Mouse (Mus musculus): ENCODE results near the gene Ncapd2. TPM values are rescaled to one million over a fixed set of nuclear protein-coding genes. Genes with fewer than 3 reads are reported as not detected.
A peak's percentile ranks its signal among the peaks of the same experiment; 100 is the strongest.

Ncapd2 gene
- polyA plus RNA-seq, 1 experiment from 2014 or later: 151 TPM

- peaks cover 34% of the 10 kb centered on the region for H3K4me1 ChIP-seq (ENCODE audit: insufficient read depth, low read length)
- ATAC-seq (ENCODE audit: low FRiP score, low TSS enrichment): no peak
- WGBS: 65% methylated on average over 5 of the region's 5 CpGs
Observed at GRCm38 (mm10) chr6:125153018-125153389, 38.5 kb downstream of the Ncapd2 start.

DNA sequence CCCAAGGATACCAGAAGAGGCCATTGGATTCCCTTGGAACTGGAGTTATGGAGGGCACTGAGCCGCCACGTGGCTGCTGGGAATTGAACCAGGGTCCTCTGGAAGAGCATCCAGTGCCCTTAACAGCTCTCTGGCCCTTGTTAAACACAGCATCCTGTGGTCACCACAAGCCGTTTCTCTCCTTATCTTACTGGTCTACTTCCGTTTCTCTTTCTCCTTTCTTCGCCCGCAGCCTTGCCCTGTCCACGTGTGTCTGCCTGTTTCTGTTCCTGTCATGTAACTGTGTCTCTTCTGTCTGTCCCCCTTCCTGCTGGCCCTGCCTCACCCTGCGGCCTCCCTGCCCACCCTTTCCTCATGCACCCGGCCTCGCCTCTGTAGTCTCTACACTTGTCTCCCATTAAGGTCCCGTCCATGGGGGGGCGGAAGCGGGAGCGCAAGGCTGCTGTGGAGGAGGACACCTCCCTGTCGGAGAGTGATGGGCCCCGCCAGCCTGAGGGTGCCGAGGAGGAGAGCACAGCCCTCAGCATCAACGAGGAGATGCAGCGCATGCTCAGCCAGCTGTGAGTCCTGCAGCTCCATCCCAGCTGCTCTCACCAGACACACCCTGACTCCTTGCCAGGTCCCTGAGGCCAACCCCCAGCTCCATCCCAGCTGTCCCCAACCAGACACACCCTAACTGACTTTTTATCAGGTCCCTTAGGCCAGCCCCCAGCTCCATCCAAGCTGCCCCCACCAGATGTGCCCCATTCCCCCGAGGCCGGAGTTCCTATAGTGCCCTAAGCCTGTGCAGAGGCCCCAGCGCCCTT lies 39.1 kb downstream of the Ncapd2 start:
- 64% methylated on average over 22 of the region's 22 CpGs for WGBS

More at GRCm38 (mm10) chr6:125153018-125153389, 38.5 kb downstream of the Ncapd2 start:
- Histone ChIP-seq H3K4me2 (replicated peaks; ENCODE audit: low read depth, low read length) (no peak overlapping the region), H3K36me3 (ENCODE audit: insufficient read depth, low read length) (peaks cover 12% of the 10 kb centered on the region; the same call in 1 of the 2 replicates), H3K4me3 (ENCODE audit: low read length) (no peak overlapping the region), H3K9me3 (ENCODE audit: low read length) (no peaks in the 10 kb centered on the region), H3K27me3 (ENCODE audit: insufficient read depth, low read length) (no peaks in the 10 kb centered on the region), H3K9ac (replicated peaks; ENCODE audit: low read length) (0 out of 2 replicates have a peak overlapping the region, but pooled peaks have one; percentile 16), H3K27ac (ENCODE audit: low read length) (no peak overlapping the region)

DNA sequence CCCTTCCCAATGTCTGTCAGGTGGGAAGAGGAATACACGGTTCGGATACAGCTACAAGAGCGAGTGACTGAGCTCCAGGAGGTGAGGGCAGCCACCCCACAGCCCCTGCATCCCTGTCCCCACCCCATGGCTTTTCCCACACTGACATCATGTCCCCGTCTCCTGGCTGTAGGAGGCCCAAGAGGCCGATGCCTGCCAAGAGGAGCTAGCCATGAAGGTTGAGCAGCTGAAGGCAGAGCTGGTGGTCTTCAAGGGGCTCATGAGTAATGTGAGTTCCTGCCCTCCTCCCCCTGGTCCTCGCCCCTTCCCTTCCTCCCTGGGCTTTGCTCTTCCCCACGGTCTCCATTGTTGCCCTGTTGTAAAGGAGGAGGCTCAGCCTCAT lies 41.9 kb downstream of the Ncapd2 start:
- Histone ChIP-seq H3K4me3 (ENCODE audit: low read length) (no peak overlapping the region), H3K36me3 (ENCODE audit: insufficient read depth, low read length) (peaks cover 12% of the 10 kb centered on the region; the same call in 1 of the 2 replicates), H3K4me2 (replicated peaks; ENCODE audit: low read depth, low read length) (no peak overlapping the region), H3K9me3 (ENCODE audit: low read length) (no peaks in the 10 kb centered on the region), H3K27me3 (ENCODE audit: insufficient read depth, low read length) (no peaks in the 10 kb centered on the region), H3K27ac (ENCODE audit: low read length) (peak overlapping the region; percentile 76; the same call in 1 of the 2 replicates), H3K4me1 (ENCODE audit: insufficient read depth, low read length) (peaks cover 57% of the 10 kb centered on the region), H3K9ac (replicated peaks; ENCODE audit: low read length) (no peak overlapping the region; the same call in 1 of the 2 replicates)
- ATAC-seq (ENCODE audit: low FRiP score, low TSS enrichment): no peak
- WGBS: 63% methylated on average over 7 of the region's 7 CpGs

More for the DNA sequence above, 39.1 kb downstream of the Ncapd2 start:
- Histone ChIP-seq H3K9ac (replicated peaks; ENCODE audit: low read length) (0 out of 2 replicates have a peak overlapping the region, but pooled peaks have one; percentile 16), H3K4me2 (replicated peaks; ENCODE audit: low read depth, low read length) (no peak overlapping the region), H3K27ac (ENCODE audit: low read length) (no peak overlapping the region), H3K27me3 (ENCODE audit: insufficient read depth, low read length) (no peaks in the 10 kb centered on the region), H3K4me3 (ENCODE audit: low read length) (no peak overlapping the region), H3K9me3 (ENCODE audit: low read length) (no peaks in the 10 kb centered on the region), H3K36me3 (ENCODE audit: insufficient read depth, low read length) (peaks cover 12% of the 10 kb centered on the region; the same call in 1 of the 2 replicates), H3K4me1 (ENCODE audit: insufficient read depth, low read length) (peaks cover 34% of the 10 kb centered on the region)
- no peak for ATAC-seq (ENCODE audit: low FRiP score, low TSS enrichment)

DNA sequence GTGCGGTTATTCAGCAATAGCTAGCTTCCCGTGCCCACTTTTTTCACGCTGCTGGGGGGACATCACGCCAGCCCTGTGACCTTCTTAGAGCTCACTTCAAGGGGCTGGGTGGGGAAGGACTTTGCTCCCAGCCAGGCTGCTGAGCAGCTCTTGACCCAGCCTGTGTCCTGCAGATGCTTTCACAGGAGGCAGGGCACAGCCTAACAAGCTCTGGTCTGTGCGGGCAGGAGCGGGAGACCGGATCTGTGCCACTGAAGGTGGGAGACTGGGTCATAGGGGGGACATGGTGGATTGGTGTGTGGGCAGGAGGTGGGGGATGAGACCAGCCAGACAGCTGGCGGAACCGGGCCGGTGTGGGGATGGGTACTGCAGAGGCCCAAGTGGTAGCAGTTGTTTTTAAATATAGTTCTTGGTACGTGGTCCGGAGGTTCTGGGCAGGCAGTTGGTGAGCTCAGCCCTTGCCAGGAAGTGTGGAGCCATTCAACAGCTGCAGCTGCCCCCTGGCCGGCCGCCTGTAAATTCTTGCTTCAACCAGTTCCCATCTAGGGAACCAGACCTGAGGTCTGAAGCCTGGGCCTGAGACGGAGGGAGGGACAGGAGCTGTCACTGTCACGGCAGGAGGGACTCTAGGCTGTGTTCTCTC lies 42.5 kb downstream of the Ncapd2 start:
- Histone ChIP-seq H3K9me3 (ENCODE audit: low read length) (no peaks in the 10 kb centered on the region), H3K4me1 (ENCODE audit: insufficient read depth, low read length) (peaks cover 60% of the 10 kb centered on the region), H3K27ac (ENCODE audit: low read length) (peak overlapping the region; percentile 76), H3K4me3 (ENCODE audit: low read length) (no peak overlapping the region), H3K4me2 (replicated peaks; ENCODE audit: low read depth, low read length) (peak overlapping the region; percentile 19), H3K27me3 (ENCODE audit: insufficient read depth, low read length) (no peaks in the 10 kb centered on the region), H3K36me3 (ENCODE audit: insufficient read depth, low read length) (peaks cover 13% of the 10 kb centered on the region), H3K9ac (replicated peaks; ENCODE audit: low read length) (peak overlapping the region; percentile 33; the same call in 1 of the 2 replicates)
- ATAC-seq (ENCODE audit: low FRiP score, low TSS enrichment): 0 out of 2 replicates have a peak, but pooled peaks have one; percentile 7
- WGBS: 47% methylated on average over 16 of the region's 16 CpGs

GRCm38 (mm10) chr6:125148251-125148925 lies 43.1 kb downstream of the Ncapd2 start:
- peaks cover 15% of the 10 kb centered on the region for H3K36me3 ChIP-seq (ENCODE audit: insufficient read depth, low read length)
- peak overlapping the region; percentile 76 for H3K27ac ChIP-seq (ENCODE audit: low read length)
- H3K9me3 ChIP-seq (ENCODE audit: low read length): no peaks in the 10 kb centered on the region
- peak overlapping the region; percentile 19 for H3K4me2 ChIP-seq (replicated peaks; ENCODE audit: low read depth, low read length)
- no peak overlapping the region for H3K4me3 ChIP-seq (ENCODE audit: low read length)
- 35% methylated on average over 17 of the region's 18 CpGs for WGBS
- H3K9ac ChIP-seq (replicated peaks; ENCODE audit: low read length): peak overlapping the region; percentile 33
- peaks cover 60% of the 10 kb centered on the region for H3K4me1 ChIP-seq (ENCODE audit: insufficient read depth, low read length)
- ATAC-seq (ENCODE audit: low FRiP score, low TSS enrichment): peak; percentile 25
- no peaks in the 10 kb centered on the region for H3K27me3 ChIP-seq (ENCODE audit: insufficient read depth, low read length)

- peaks cover 56% of the 10 kb centered on the region for H3K4me1 ChIP-seq (ENCODE audit: insufficient read depth, low read length)
- H3K27ac ChIP-seq (ENCODE audit: low read length): peak overlapping the region; percentile 76
- H3K36me3 ChIP-seq (ENCODE audit: insufficient read depth, low read length): peaks cover 15% of the 10 kb centered on the region
- no peak for ATAC-seq (ENCODE audit: low FRiP score, low TSS enrichment)
- H3K27me3 ChIP-seq (ENCODE audit: insufficient read depth, low read length): no peaks in the 10 kb centered on the region
- 48% methylated on average over 10 of the region's 10 CpGs for WGBS
- peak overlapping the region; percentile 22; the same call in 1 of the 2 replicates for H3K9ac ChIP-seq (replicated peaks; ENCODE audit: low read length)
- H3K4me2 ChIP-seq (replicated peaks; ENCODE audit: low read depth, low read length): 0 out of 2 replicates have a peak overlapping the region, but pooled peaks have one; percentile 19
- H3K4me3 ChIP-seq (ENCODE audit: low read length): no peak overlapping the region
- H3K9me3 ChIP-seq (ENCODE audit: low read length): no peaks in the 10 kb centered on the region
Observed at GRCm38 (mm10) chr6:125147329-125147728, 44.2 kb downstream of the Ncapd2 start.

- H3K4me2 ChIP-seq (replicated peaks; ENCODE audit: low read depth, low read length): 0 out of 2 replicates have a peak overlapping the region, but pooled peaks have one; percentile 79
- H3K27ac ChIP-seq (ENCODE audit: low read length): peak overlapping the region; percentile 76
- no peaks in the 10 kb centered on the region for H3K9me3 ChIP-seq (ENCODE audit: low read length)
- 63% methylated on average over 4 of the region's 4 CpGs for WGBS
- no peak overlapping the region for H3K4me3 ChIP-seq (ENCODE audit: low read length)
- ATAC-seq (ENCODE audit: low FRiP score, low TSS enrichment): no peak
- H3K4me1 ChIP-seq (ENCODE audit: insufficient read depth, low read length): peaks cover 56% of the 10 kb centered on the region
- H3K27me3 ChIP-seq (ENCODE audit: insufficient read depth, low read length): no peaks in the 10 kb centered on the region
- peaks cover 21% of the 10 kb centered on the region for H3K36me3 ChIP-seq (ENCODE audit: insufficient read depth, low read length)
- peak overlapping the region; percentile 22; the same call in 1 of the 2 replicates for H3K9ac ChIP-seq (replicated peaks; ENCODE audit: low read length)
Observed at GRCm38 (mm10) chr6:125146797-125147196, 44.7 kb downstream of the Ncapd2 start.

- Histone ChIP-seq H3K9ac (replicated peaks; ENCODE audit: low read length) (peak overlapping the region; percentile 77; the same call in 1 of the 2 replicates), H3K27me3 (ENCODE audit: insufficient read depth, low read length) (no peaks in the 10 kb centered on the region), H3K36me3 (ENCODE audit: insufficient read depth, low read length) (peaks cover 24% of the 10 kb centered on the region), H3K27ac (ENCODE audit: low read length) (no peak overlapping the region), H3K4me2 (replicated peaks; ENCODE audit: low read depth, low read length) (peak overlapping the region; percentile 79), H3K4me3 (ENCODE audit: low read length) (peak overlapping the region; percentile 68), H3K9me3 (ENCODE audit: low read length) (no peaks in the 10 kb centered on the region), H3K4me1 (ENCODE audit: insufficient read depth, low read length) (peaks cover 56% of the 10 kb centered on the region)
- WGBS: 43% methylated on average over 7 of the region's 7 CpGs
- ATAC-seq (ENCODE audit: low FRiP score, low TSS enrichment): no peak
Observed at GRCm38 (mm10) chr6:125146148-125146547, 45.4 kb downstream of the Ncapd2 start.

DNA sequence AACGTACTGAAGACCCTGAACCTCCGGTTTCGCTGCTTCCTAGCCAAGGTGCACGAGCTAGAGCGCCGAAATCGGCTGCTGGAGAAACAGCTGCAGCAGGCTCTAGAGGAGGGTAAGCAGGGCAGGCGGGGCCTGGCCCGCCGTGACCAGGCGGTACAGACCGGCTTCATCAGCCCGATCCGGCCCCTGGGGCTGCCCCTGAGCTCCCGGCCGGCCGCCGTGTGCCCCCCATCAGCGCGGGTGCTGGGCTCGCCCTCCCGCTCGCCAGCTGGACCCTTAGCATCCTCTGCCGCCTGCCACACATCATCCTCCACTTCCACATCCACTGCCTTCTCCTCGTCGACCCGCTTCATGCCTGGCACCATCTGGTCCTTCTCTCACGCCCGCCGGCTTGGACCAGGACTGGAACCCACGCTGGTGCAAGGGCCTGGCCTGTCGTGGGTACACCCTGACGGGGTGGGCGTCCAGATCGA lies 46.0 kb downstream of the Ncapd2 start:
- Histone ChIP-seq H3K9me3 (ENCODE audit: low read length) (no peaks in the 10 kb centered on the region), H3K27me3 (ENCODE audit: insufficient read depth, low read length) (no peaks in the 10 kb centered on the region), H3K27ac (ENCODE audit: low read length) (peak overlapping the region; percentile 83), H3K4me3 (ENCODE audit: low read length) (peak overlapping the region; percentile 68), H3K4me2 (replicated peaks; ENCODE audit: low read depth, low read length) (peak overlapping the region; percentile 79), H3K9ac (replicated peaks; ENCODE audit: low read length) (peak overlapping the region; percentile 77), H3K4me1 (ENCODE audit: insufficient read depth, low read length) (peaks cover 56% of the 10 kb centered on the region), H3K36me3 (ENCODE audit: insufficient read depth, low read length) (peaks cover 31% of the 10 kb centered on the region)
- ATAC-seq (ENCODE audit: low FRiP score, low TSS enrichment): peak; percentile 66
- WGBS: 1% methylated on average over 34 of the region's 35 CpGs
